Mouse (Mus musculus) hindbrain, embryonic 11.5 days (tissue): Measurements from ENCODE around the gene 2310061I04Rik. TPM values are rescaled to one million over a fixed set of nuclear protein-coding genes. Genes with fewer than 3 reads are reported as not detected.

Source experiments
- ATAC-seq: fragments of 200-750 bp; cut with Nextera tagmentation; 2 replicates; pipeline ENCODE4 v1.8.0; 2017; ENCODE audit warnings: mild to moderate bottlenecking, moderate TSS enrichment, moderate library complexity; ENCODE audit not compliant: low FRiP score
- DNase-seq: peaks from one replicate; pipeline ENCODE4 v3.0.0-alpha.2; 2015; ENCODE audit warnings: low spot score
- H3K27ac ChIP-seq: fragments of 300-500 bp; sonication (generic); 2 replicates; pipeline ENCODE4 v1.5.1; 2014; ENCODE audit warnings: mild to moderate bottlenecking, low read depth, low read length
- H3K27me3 ChIP-seq: fragments of 300-500 bp; sonication (generic); 2 replicates; pipeline ENCODE4 v1.6.1; 2014; ENCODE audit warnings: mild to moderate bottlenecking, low read length, moderate library complexity, mixed read lengths; ENCODE audit not compliant: control insufficient read depth, insufficient read depth
- H3K36me3 ChIP-seq: fragments of 300-500 bp; sonication (generic); 2 replicates; pipeline ENCODE4 v1.6.1; 2014; ENCODE audit warnings: mild to moderate bottlenecking, low read length, moderate library complexity, mixed read lengths; ENCODE audit not compliant: control insufficient read depth, insufficient read depth
- H3K4me1 ChIP-seq: fragments of 300-500 bp; sonication (generic); replicated peaks from 2 replicates; pipeline ENCODE4 v1.6.1; 2014; ENCODE audit warnings: low read length, mixed read lengths; ENCODE audit not compliant: control insufficient read depth, insufficient read depth
- H3K4me2 ChIP-seq: fragments of 300-500 bp; sonication (generic); replicated peaks from 2 replicates; pipeline ENCODE4 v1.6.1; 2014; ENCODE audit warnings: mild to moderate bottlenecking, low read depth, low read length
- H3K4me3 ChIP-seq: fragments of 300-500 bp; sonication (generic); 2 replicates; pipeline ENCODE4 v1.5.1; 2014; ENCODE audit warnings: low read depth, low read length
- H3K9ac ChIP-seq: fragments of 300-500 bp; sonication (generic); 2 replicates; pipeline ENCODE4 v1.6.1; 2014; ENCODE audit warnings: low read depth, low read length
- H3K9me3 ChIP-seq: fragments of 300-500 bp; sonication (generic); 2 replicates; pipeline ENCODE4 v1.6.1; 2016; ENCODE audit warnings: low read length; ENCODE audit not compliant: control insufficient read depth
- WGBS: fragments of 180-500 bp; shearing (Covaris S2); extraction: QIAGEN DNeasy Blood & Tissue Kit; methylation state at CpG from one replicate; pipeline ENCODE4 v1.1.7; 2014; 5-methylcytosine and 5-hydroxymethylcytosine counted together
- polyA plus RNA-seq: library from polyadenylated mRNA; unstranded; fragments of >200 nt; fragmentation: Nextera tagmentation; extraction: Ambion mirVana; gene quantifications from 2 replicates; pipeline ENCODE4 v1.2.1, GENCODE M21; 2014

The 2310061I04Rik gene
- polyA plus RNA-seq, 1 experiment from 2014 or later, result 25.2 TPM

DNA sequence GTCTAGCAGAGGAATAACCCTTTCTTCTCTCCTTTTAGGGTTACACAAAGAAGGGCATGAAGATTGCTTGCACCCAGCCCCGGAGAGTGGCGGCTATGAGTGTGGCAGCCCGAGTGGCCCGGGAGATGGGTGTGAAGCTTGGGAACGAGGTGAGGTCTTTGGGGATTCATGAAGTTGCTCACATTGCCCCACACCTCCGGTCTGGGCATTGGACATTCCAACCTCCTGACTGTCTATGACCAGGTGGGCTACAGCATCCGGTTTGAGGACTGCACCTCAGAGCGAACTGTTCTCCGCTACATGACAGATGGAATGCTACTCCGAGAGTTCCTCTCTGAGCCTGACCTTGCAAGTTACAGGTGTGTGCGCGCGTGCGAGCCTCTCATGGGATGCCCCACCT, 13.5 kb downstream of the 2310061I04Rik start:
- Histone ChIP-seq H3K9me3 (no peaks in the 10 kb centered on the region), H3K36me3 (peaks cover 13% of the 10 kb centered on the region; the same call in 1 of the 2 replicates), H3K27ac (no peak overlapping the region), H3K9ac (no peak overlapping the region), H3K4me1 (peaks cover 3% of the 10 kb centered on the region; the same call in 1 of the 2 replicates), H3K27me3 (no peaks in the 10 kb centered on the region), H3K4me3 (no peak overlapping the region), H3K4me2 (no peak overlapping the region)
- ATAC-seq, result no peak
- 92% methylated on average over 14 of the region's 14 CpGs for whole genome bisulfite sequencing
- no peak for DNase-seq

DNA sequence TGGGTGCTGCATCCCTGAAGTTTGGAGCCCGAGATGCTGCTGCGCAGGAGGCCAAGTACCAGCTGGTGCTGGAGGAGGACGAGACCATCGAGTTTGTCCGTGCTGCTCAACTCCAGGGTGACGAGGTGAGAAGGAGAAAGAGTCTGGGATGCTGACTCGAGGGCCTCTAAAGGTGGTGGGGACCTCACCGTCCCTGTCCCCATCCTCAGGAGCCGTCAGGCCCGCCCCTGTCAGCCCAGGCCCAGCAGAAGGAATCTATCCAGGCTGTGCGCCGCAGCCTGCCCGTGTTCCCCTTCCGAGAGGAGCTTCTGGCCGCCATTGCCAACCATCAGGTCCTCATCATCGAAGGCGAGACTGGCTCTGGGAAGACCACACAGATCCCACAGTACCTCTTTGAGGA, 14.3 kb downstream of the 2310061I04Rik start:
- no peaks in the 10 kb centered on the region for H3K9me3 ChIP-seq

DNA sequence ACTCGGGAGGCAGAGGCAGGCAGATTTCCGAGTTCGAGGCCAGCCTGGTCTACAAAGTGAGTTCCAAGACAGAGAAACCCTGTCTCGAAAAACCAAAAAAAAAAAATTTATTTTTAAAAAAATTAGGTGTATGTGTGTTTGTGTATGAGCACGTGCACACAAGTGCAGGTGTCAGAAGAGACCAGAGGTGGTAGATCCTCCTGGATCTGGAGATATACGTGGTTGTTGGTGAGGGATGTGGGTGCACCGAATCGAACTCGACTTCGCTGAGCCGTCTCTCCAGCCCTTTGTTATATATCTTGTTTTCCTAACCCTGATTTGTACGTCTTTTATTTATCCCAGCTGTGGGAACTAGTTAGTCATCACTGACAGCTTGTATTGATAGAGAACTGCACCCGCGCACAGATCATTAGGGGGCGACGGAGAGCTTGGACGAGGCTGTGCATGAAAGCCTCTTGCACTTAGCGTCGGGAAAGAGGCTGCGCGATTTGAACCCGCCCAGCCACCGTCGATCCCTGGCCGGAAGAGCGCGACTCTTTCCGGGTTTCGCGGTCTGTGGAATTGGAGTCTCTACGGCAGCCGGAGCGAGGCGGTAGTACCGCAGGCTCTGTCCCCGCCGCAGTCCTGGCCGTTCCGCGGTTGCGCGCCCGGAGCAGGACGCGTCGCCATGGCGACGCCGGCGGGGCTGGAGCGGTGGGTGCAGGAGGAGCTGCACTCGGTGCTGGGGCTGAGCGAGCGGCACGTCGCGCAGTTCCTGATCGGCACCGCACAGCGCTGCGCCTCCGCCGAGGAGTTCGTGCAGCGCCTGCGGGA, 17.8 kb downstream of the 2310061I04Rik start, which contains the start of gene Dhx16:
Gene Dhx16 (plus strand): TSS at position 575 of the 813 bp plus-strand sequence.
- peak within 1 kb of the TSS; percentile 65; the same call in 1 of the 2 replicates for H3K27ac ChIP-seq
- H3K9me3 ChIP-seq, result no peaks in the 10 kb centered on the region
- peaks cover 3% of the 10 kb centered on the region; the same call in 1 of the 2 replicates for H3K4me1 ChIP-seq
- peak within 1 kb of the TSS; percentile 95 for H3K4me3 ChIP-seq
- WGBS, result 5% methylated on average over 66 of the region's 66 CpGs
- H3K36me3 ChIP-seq, result 0 out of 2 replicates have a peak, but pooled peaks cover 3% of the 10 kb centered on the region
- H3K4me2 ChIP-seq, result peak within 1 kb of the TSS; percentile 77
- ATAC-seq, result peak; percentile 93
- no peaks in the 10 kb centered on the region for H3K27me3 ChIP-seq
- H3K9ac ChIP-seq, result peak within 1 kb of the TSS; percentile 87
- DNase-seq, result peak; percentile 99

More for the DNA sequence above, 14.3 kb downstream of the 2310061I04Rik start:
- DNase-seq (no peak), ATAC-seq (no peak)
- Histone ChIP-seq H3K27me3 (no peaks in the 10 kb centered on the region), H3K4me1 (peaks cover 3% of the 10 kb centered on the region; the same call in 1 of the 2 replicates), H3K4me2 (no peak overlapping the region), H3K9ac (no peak overlapping the region), H3K4me3 (no peak overlapping the region), H3K27ac (no peak overlapping the region), H3K36me3 (peaks cover 10% of the 10 kb centered on the region; the same call in 1 of the 2 replicates)
- WGBS, result 93% methylated on average over 17 of the region's 17 CpGs

DNA sequence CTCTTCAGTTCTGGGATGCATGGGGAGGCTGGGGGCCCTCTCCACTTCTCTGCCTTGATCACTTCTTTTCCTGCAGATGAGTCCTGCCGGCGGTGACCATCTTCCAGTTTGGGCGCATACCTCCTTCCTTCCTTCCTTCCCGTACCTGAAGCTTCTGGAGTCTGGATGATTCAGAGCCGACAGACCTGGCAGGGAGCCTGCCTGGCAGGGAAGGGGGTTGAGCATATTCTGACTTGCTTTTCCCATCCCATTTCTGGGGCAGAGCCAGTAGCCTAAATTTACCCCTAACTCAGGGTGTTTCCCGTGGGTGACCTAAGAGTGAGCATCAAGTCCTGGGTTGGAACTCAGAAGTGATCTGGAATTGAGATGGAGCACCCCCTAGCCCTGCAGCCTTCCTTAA, 22.5 kb downstream of the 2310061I04Rik start:
- Histone ChIP-seq H3K27ac (no peak overlapping the region), H3K4me2 (no peak overlapping the region), H3K4me1 (0 out of 2 replicates have a peak, but pooled peaks cover 3% of the 10 kb centered on the region), H3K36me3 (peaks cover 5% of the 10 kb centered on the region), H3K9ac (no peak overlapping the region), H3K9me3 (peaks cover 5% of the 10 kb centered on the region; the same call in 1 of the 2 replicates), H3K4me3 (no peak overlapping the region), H3K27me3 (no peaks in the 10 kb centered on the region)
- 92% methylated on average over 6 of the region's 6 CpGs for WGBS
- DNase-seq (no peak), ATAC-seq (no peak)

DNA sequence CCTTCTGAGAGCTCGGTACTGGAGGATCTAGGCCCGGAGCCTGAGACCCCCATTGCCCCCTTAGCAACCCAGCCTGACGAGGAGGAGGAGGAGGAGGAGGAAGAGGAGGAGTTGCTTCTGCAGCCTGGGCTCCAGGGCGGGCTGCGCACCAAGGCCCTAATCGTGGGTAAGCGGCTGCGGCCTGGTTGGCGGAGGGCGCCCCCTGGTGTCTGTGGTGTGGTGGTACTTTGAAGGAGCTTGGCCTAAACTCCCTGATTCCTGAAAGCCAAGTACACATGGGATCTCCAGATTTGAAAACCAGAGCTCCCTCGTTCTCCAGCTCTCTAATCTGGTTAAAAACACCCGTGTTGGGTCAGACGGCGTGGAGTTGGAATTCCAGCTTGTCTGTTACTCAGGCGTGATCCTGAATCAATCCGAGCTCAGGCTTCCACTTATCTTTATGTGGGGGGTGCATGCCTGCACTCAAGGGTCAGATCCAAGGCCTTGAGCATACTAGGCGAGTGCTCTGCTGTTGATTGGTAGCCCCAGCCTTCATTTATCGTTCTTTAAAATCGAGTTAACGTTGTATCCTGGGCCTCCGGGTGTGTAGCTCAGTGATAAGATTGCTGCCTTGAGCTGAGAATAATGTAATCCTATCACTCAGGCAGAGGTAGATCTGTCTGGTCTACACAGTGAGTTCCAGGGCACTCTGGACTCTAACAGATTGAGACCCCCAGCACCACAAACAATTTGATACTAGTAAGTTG, 23.3 kb downstream of the 2310061I04Rik start:
- no peak overlapping the region for H3K4me3 ChIP-seq
- DNase-seq (peak; percentile 91), ATAC-seq (peak; percentile 49; the same call in 1 of the 2 replicates)
- no peak overlapping the region for H3K9ac ChIP-seq
- peaks cover 5% of the 10 kb centered on the region for H3K36me3 ChIP-seq
- peaks cover 5% of the 10 kb centered on the region; the same call in 1 of the 2 replicates for H3K9me3 ChIP-seq
- H3K27me3 ChIP-seq, result no peaks in the 10 kb centered on the region
- H3K27ac ChIP-seq, result no peak overlapping the region
- H3K4me1 ChIP-seq, result 0 out of 2 replicates have a peak, but pooled peaks cover 3% of the 10 kb centered on the region
- no peak overlapping the region for H3K4me2 ChIP-seq
- WGBS, result 32% methylated on average over 21 of the region's 21 CpGs

DNA sequence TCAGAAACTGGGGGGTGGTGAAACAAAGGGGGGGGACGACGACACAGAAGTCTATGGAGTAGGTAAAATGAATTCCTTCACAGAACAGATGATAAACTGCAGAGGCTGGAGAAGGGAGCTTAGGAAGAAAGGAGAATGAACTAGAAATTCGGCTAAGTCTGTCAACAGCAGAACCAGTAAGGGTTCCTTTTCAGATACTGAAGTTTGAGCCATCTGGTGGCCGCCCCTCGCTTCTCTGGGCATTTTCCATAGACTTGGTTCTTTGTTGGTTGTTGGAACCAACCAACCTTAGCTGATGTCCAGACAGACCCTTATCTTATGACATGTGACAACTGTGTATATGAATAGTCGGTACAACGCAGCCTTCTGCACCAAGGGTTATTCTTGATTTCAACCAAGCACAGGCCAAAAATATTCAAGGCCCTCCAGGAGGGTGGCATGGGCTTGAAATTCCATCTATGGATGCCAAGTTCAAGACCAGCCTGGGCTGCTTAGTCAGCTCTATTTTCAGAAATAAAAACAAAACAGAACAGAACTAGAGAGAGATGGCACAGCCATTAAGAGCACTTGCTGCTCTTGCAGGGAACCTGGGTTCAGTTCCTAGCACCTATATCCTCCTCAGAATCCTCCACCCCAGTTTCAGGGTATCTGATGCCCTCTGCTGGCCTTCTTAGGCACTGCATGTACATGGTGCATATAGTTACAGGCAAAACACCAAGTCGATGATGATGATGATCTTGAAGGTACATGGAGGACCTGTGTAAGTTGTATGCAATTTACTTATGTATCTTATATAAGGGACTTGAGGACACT, 26.1 kb downstream of the 2310061I04Rik start:
- Histone ChIP-seq H3K4me2 (peak overlapping the region; percentile 98), H3K9ac (no peak overlapping the region), H3K27me3 (no peaks in the 10 kb centered on the region), H3K4me1 (peaks cover 10% of the 10 kb centered on the region), H3K36me3 (peaks cover 5% of the 10 kb centered on the region), H3K4me3 (peak overlapping the region; percentile 54), H3K27ac (no peak overlapping the region), H3K9me3 (peaks cover 5% of the 10 kb centered on the region; the same call in 1 of the 2 replicates)
- ATAC-seq, result no peak
- 87% methylated on average over 8 of the region's 8 CpGs for WGBS
- peak; percentile 45 for DNase-seq

DNA sequence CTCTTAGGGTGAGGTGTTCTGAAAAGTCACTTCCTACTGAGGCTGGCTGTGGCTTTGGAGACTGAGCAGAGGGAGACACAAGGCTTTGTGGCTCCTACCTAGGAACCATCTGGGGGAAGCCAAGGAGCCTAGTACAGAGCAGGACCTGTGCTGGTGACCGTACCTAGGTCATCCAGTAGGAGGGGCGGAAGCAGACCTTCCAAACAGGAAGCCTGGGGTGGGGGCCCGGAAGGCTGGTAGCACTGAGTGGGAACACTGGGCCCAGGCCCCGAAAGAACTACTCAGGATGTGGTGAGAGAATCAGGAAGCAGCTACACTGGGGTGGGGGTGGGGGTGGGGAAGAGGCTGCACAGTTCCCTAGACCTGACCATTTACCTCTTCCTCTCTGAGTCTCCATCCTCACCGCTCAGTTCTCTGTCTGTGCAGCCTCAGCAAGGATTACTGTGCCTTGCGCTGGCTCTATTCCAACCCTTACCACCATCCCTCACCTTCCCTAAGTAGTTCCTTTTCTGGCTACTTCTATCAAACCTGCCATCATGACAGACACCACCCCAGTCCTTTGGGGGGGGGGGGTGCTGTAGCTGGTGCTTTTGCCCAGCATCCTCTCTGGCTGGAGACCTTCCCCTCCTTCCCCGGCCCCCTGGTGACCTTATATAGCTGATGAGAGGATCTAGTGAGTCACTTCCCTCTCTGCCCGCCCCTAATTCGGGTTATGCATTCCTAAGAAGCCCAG, 26.9 kb downstream of the 2310061I04Rik start:
- 73% methylated on average over 9 of the region's 9 CpGs for WGBS
- Histone ChIP-seq H3K4me2 (peak overlapping the region; percentile 98), H3K9me3 (peaks cover 5% of the 10 kb centered on the region; the same call in 1 of the 2 replicates), H3K4me1 (peaks cover 10% of the 10 kb centered on the region), H3K4me3 (peak overlapping the region; percentile 54), H3K27ac (no peak overlapping the region; the same call in 1 of the 2 replicates), H3K27me3 (no peaks in the 10 kb centered on the region), H3K9ac (peak overlapping the region; percentile 32; the same call in 1 of the 2 replicates), H3K36me3 (peaks cover 5% of the 10 kb centered on the region)
- ATAC-seq, result no peak
- peak; percentile 17 for DNase-seq
